Mouse (Mus musculus) bone marrow macrophage, adult 2 months (primary cell): ENCODE measurements around the gene Disp3.

Experiments
- CTCF ChIP-seq: IDR thresholded peaks from 2 replicates; pipeline ENCODE4 v1.5.1; 2012; ENCODE audit warnings: low read depth, mild to moderate bottlenecking, low read length, moderate library complexity
- POLR2A ChIP-seq: IDR thresholded peaks from 2 replicates; pipeline ENCODE4 v1.6.1; 2012; ENCODE audit warnings: mild to moderate bottlenecking, low read depth, low read length, borderline replicate concordance

- TF ChIP-seq CTCF = no peak
- TF ChIP-seq POLR2A = no peak
Observed at GRCm38 (mm10) chr4:148233061-148233460, 54.7 kb downstream of the Disp3 start.
